Mouse (Mus musculus) bone marrow, adult 2 months (tissue): Measurements from ENCODE around the gene Fam209. TPM values are rescaled to one million over a fixed set of nuclear protein-coding genes. Genes with fewer than 3 reads are reported as not detected.

Experiments
- H3K27ac ChIP-seq: fragments of 200-500 bp; 2 replicates; pipeline ENCODE4 v1.5.1; 2012; ENCODE audit warnings: low read depth, mild to moderate bottlenecking, control low read depth, inconsistent platforms, low read length; ENCODE audit not compliant: control insufficient read depth, poor library complexity, insufficient read depth
- H3K4me1 ChIP-seq: fragments of 200-500 bp; 2 replicates; pipeline ENCODE4 v1.6.1; 2011; ENCODE audit warnings: low read length; ENCODE audit not compliant: control insufficient read depth, insufficient read depth
- H3K4me3 ChIP-seq: fragments of 200-500 bp; replicated peaks from 2 replicates; pipeline ENCODE3; 2011; ENCODE audit warnings: mild to moderate bottlenecking, low read depth, low read length, control low read depth; ENCODE audit not compliant: control insufficient read depth
- CTCF ChIP-seq: fragments of 200-500 bp; IDR thresholded peaks from 2 replicates; pipeline ENCODE4 v1.5.1; 2011; ENCODE audit warnings: low read length, control low read depth; ENCODE audit not compliant: control insufficient read depth, insufficient read depth
- POLR2A ChIP-seq: fragments of 200-500 bp; IDR thresholded peaks from 2 replicates; pipeline ENCODE4 v1.6.1; 2011; ENCODE audit warnings: low read depth, mild to moderate bottlenecking, control low read depth, low read length, borderline replicate concordance; ENCODE audit not compliant: control insufficient read depth
- WGBS: fragments of 180-500 bp; shearing (Covaris S2); methylation state at CpG from one replicate; pipeline ENCODE4 v1.1.7; 2018; 5-methylcytosine and 5-hydroxymethylcytosine counted together
- polyA plus RNA-seq: library from polyadenylated mRNA; stranded (reverse); fragments of >200 nt; gene quantifications from 2 replicates; pipeline ENCODE4 v1.2.4, GENCODE M21; 2011; ENCODE audit warnings: low replicate concordance; ENCODE audit not compliant: missing spikeins, insufficient read depth, insufficient read length

The Fam209 gene
- polyA plus RNA-seq, 1 experiment, result 5.2 TPM

DNA sequence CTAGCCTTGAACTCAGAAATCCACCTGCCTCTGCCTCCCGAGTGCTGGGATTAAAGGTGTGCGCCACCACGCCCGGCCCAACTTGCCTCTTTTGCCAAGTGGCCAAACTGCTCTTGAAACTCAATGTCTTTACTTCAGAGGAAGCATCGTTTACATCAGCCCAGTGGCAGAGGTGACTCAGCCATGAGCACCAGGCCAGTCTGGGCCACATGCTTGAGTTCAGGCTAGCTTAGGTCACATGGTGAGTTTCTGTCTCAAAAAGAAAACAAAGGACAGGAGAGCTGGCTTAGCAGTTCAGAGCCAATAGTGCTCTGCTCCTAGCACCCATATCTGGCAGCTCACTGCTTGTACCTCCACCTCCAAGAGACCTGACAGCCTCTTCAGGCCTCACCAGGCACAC lies 5.1 kb upstream of the Fam209 start:
- TF ChIP-seq POLR2A, result no peak
- TF ChIP-seq CTCF, result no peak
- no peaks in the 10 kb centered on the region for H3K4me1 ChIP-seq
- no peak overlapping the region for H3K27ac ChIP-seq
- no peak overlapping the region for H3K4me3 ChIP-seq
- 94% methylated on average over 5 of the region's 5 CpGs for WGBS

DNA sequence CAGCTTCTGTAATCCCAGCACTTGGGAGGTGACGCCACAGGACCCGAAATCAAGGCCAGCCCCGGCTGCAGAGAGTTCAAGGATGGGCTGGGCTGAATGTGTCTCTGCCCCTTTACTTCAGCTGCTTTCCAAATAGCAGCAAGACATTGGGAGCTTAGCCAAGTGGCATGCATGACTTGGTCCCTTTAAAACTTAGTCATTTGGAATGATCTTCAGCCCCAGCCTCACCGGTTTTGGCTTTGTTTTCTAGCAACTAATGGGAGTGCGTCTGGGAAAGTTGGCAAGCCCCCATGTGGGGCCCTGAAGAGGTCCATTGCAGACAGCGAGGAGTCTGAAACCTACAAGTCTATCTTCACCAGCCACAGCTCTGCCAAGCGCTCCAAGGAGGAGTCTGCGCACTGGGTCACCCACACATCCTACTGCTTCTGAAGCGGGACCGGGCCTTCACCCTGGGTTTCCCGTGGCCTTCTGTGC lies 3.9 kb upstream of the Fam209 start:
- TF ChIP-seq CTCF (no peak), POLR2A (no peak)
- Histone ChIP-seq H3K4me3 (no peak overlapping the region), H3K4me1 (no peaks in the 10 kb centered on the region), H3K27ac (no peak overlapping the region)
- 94% methylated on average over 11 of the region's 11 CpGs for WGBS

DNA sequence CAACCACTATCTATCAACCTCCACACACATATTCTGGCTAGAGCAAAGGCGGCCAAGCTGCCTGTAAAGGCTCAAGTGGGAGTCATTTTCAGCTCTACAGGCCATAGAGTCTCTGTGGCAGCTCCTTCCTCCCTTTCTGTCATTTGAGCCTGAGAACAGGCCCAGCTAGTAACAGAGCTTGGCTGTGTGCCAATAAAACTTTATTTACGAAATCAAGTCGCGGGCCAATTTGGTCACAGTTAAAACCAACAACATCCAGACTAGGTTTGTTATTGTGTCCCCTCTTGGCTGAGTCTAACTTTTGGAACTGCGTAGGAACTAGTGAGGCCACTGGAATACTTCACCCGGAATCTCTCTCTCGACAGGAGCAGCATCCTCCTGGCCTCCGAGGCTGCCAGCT lies 1.3 kb downstream of the Fam209 start:
- TF ChIP-seq POLR2A (no peak), CTCF (no peak)
- WGBS, result 64% methylated on average over 8 of the region's 8 CpGs
- Histone ChIP-seq H3K4me1 (no peaks in the 10 kb centered on the region; the same call in 1 of the 2 replicates), H3K27ac (no peak overlapping the region), H3K4me3 (no peak overlapping the region)

DNA sequence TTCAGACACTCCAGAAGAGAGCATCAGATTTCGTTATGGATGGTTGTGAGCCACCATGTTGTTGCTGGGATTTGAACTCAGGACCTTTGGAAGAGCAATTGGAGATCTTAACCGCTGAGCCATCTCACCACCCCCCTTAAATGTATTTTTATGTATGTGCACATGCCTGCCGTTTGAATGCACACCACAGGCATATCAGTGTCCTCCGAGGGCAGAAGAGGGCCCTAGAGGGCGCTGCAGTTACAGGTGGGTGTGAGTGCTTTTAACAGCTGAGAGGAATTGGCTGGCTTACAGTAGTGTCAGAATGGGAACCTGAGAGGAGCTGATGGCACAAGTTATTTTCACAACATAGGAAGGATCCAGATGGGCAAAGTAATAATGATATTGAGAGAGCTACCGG lies 2.6 kb downstream of the Fam209 start:
- no peaks in the 10 kb centered on the region; the same call in 1 of the 2 replicates for H3K4me1 ChIP-seq
- 24% methylated on average over 6 of the region's 6 CpGs for WGBS
- TF ChIP-seq POLR2A (no peak), CTCF (peak; percentile 53)
- H3K4me3 ChIP-seq, result no peak overlapping the region
- no peak overlapping the region for H3K27ac ChIP-seq

DNA sequence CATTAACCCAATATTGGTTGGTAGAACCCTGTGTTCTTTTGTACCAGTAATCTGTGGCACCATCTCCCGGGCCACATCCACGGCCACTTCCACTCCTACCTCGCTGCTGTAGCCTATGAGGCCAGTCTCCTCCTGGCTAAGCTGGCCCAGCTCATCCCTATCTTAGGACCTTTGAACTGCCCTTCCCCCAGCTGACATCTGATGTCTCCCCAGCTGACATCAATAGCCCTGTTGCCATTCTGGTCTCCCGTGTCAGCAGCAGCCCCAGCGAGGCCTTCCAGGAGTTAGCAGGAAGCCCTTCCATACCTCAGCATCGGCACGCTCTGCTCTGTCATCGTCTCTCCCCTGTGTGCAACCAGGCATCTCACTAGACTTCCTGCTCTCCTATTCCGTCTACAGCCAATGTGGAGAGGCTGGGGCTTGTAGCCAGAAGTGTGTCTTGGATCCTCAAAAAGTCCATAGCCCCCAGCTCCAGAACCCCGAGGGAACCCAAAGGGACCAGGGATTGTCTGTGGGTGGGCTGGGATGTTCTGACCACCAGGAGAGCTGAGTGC lies 4.5 kb downstream of the Fam209 start:
- WGBS, result 16% methylated on average over 10 of the region's 10 CpGs
- Histone ChIP-seq H3K4me3 (no peak overlapping the region), H3K27ac (no peak overlapping the region), H3K4me1 (no peaks in the 10 kb centered on the region; the same call in 1 of the 2 replicates)
- no peak for TF ChIP-seq POLR2A
- TF ChIP-seq CTCF, result no peak

DNA sequence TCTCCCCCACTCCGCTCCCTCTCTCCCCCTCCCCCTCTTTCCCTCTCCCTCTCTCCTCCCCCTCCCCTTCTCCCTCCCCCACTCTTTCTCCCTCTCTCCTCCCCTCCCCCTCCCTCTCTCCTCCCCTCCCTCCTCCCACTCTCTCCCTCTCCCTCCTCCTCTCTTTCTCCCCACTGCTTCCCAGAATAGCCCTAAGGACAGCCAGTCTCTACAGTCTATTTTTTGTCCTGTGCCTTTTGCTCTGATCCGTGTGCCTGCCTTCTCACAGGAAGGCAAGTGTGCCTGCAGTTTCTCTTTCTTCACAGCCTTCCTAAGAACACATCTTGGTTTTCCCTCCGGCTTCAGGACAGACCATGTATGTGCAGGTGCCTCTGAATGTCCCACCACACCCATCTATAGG lies 5.0 kb downstream of the Fam209 start:
- no peak overlapping the region for H3K27ac ChIP-seq
- no peaks in the 10 kb centered on the region; the same call in 1 of the 2 replicates for H3K4me1 ChIP-seq
- WGBS, result 40% methylated on average over 3 of the region's 3 CpGs
- no peak overlapping the region for H3K4me3 ChIP-seq
- TF ChIP-seq CTCF, result no peak
- TF ChIP-seq POLR2A, result no peak

DNA sequence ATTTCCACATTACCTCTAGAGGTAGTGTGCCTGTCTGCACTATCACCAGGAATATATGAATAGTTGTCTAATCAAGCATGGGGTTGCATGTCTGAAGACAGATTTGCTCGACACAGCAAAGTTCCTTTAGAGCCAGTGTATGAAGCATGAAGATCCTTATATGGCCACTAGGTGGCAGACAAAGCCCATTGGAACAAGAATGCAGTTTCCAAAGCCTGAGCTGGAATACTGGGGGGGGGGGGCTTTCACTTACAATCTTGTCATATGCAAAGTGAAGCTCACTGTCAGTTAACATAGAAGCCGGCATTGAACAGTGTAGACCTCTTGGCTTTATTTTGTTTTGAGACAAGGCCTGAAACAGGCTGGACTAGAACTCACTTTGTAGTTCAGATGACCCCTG lies 5.5 kb downstream of the Fam209 start:
- H3K27ac ChIP-seq, result no peak overlapping the region
- no peaks in the 10 kb centered on the region; the same call in 1 of the 2 replicates for H3K4me1 ChIP-seq
- TF ChIP-seq CTCF (no peak), POLR2A (no peak)
- H3K4me3 ChIP-seq, result no peak overlapping the region
- 4% methylated on average over 2 of the region's 2 CpGs for WGBS

DNA sequence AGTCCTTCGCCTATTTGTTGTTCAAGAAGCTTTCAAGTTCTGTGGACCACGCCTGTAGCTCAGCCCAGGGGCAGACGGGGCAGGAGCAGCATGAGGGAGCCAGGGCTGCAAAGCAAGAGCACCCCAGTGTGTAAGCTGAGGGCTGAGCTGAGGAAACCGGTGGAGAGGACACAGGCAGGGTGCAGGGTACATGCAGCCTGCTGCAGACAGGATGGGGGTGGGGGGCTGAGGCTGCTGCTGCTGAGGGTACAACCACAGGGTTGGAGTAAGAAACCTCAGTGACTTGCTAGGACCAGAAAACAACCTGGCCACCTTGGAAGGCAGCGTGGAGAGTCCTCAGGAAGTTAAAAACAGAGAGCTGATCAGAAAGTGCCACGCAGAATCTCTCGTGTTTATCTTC lies 8.0 kb downstream of the Fam209 start:
- Histone ChIP-seq H3K27ac (no peak overlapping the region), H3K4me3 (no peak overlapping the region), H3K4me1 (no peaks in the 10 kb centered on the region; the same call in 1 of the 2 replicates)
- WGBS, result 50% methylated on average over 7 of the region's 7 CpGs
- no peak for TF ChIP-seq POLR2A
- TF ChIP-seq CTCF, result no peak
